Mouse (Mus musculus): Measurements from ENCODE around the gene Trub1. TPM values are rescaled to one million over a fixed set of nuclear protein-coding genes. Genes with fewer than 3 reads are reported as not detected.

Gene Trub1
- polyA plus RNA-seq, 1 experiment: 4.7 TPM

- TF ChIP-seq MYOG (IDR thresholded peaks at IDR 0.05; ENCODE audit: control insufficient read depth in 1 of 3, insufficient read depth in 1 of 3, insufficient read length in 2 of 3, low read depth in 2 of 3): no peak
- Histone ChIP-seq H3K79me2 (ENCODE audit: control insufficient read depth, insufficient read depth) (no peaks in the 10 kb centered on the region), H3K27me3 (ENCODE audit: control insufficient read depth, insufficient read depth, insufficient read length) (no peaks in the 10 kb centered on the region), H3ac (ENCODE audit: control insufficient read depth, insufficient read length) (no peak overlapping the region), H3K36me3 (ENCODE audit: control insufficient read depth, insufficient read depth) (no peaks in the 10 kb centered on the region), H3K4me2 (ENCODE audit: low read depth) (no peak overlapping the region), H3K4me3 (no peak overlapping the region)
Measured at GRCm38 (mm10) chr19:57494020-57494419, 41.3 kb downstream of the Trub1 start.

GRCm38 (mm10) chr19:57498110-57498743 is 45.5 kb downstream of the Trub1 start:
- no peaks in the 10 kb centered on the region for H3K79me2 ChIP-seq (ENCODE audit: control insufficient read depth, insufficient read depth)
- TF ChIP-seq MAX (IDR thresholded peaks at IDR 0.05; ENCODE audit: low read depth) (no peak), POLR2AphosphoS2 (IDR thresholded peaks at IDR 0.05; ENCODE audit: insufficient read length, low read depth) (no peak), MYOD1 (IDR thresholded peaks at IDR 0.05; ENCODE audit: control insufficient read depth in 1 of 3, insufficient read length in 2 of 3, low read depth in 2 of 3) (no peak), CEBPB (IDR thresholded peaks at IDR 0.05; ENCODE audit: insufficient read depth, poor library complexity, severe bottlenecking) (no peak), E2F4 (IDR thresholded peaks at IDR 0.05; ENCODE audit: insufficient read depth) (no peak), MYOG (IDR thresholded peaks at IDR 0.05; ENCODE audit: control insufficient read depth in 1 of 3, insufficient read depth in 1 of 3, insufficient read length in 2 of 3, low read depth in 2 of 3) (no peak), TCF12 (IDR thresholded peaks at IDR 0.05; ENCODE audit: insufficient read depth, poor library complexity, severe bottlenecking) (no peak), USF1 (IDR thresholded peaks at IDR 0.05; ENCODE audit: low read depth) (no peak), TCF3 (IDR thresholded peaks at IDR 0.05; ENCODE audit: insufficient read length, low read depth) (no peak), POLR2A (IDR thresholded peaks at IDR 0.05; ENCODE audit: insufficient read length, low read depth) (no peak), SRF (IDR thresholded peaks at IDR 0.05; ENCODE audit: control insufficient read depth, insufficient read length, low read depth) (no peak), REST (IDR thresholded peaks at IDR 0.05; ENCODE audit: insufficient read depth, insufficient read length) (no peak)
- no peaks in the 10 kb centered on the region for H3K36me3 ChIP-seq (ENCODE audit: control insufficient read depth, insufficient read depth)
- no peak overlapping the region for H3K4me3 ChIP-seq
- H3K27me3 ChIP-seq (ENCODE audit: control insufficient read depth, insufficient read depth, insufficient read length): no peaks in the 10 kb centered on the region
- no peak overlapping the region for H3ac ChIP-seq (ENCODE audit: control insufficient read depth, insufficient read length)
- H3K4me2 ChIP-seq (ENCODE audit: low read depth): no peak overlapping the region

GRCm38 (mm10) chr19:57498884-57499410 is 46.2 kb downstream of the Trub1 start:
- no peak overlapping the region for H3K4me2 ChIP-seq (ENCODE audit: low read depth)
- TF ChIP-seq MYOD1 (IDR thresholded peaks at IDR 0.05; ENCODE audit: control insufficient read depth in 1 of 3, insufficient read length in 2 of 3, low read depth in 2 of 3) (no peak), CEBPB (IDR thresholded peaks at IDR 0.05; ENCODE audit: insufficient read depth, poor library complexity, severe bottlenecking) (no peak), MAX (IDR thresholded peaks at IDR 0.05; ENCODE audit: low read depth) (no peak), USF1 (IDR thresholded peaks at IDR 0.05; ENCODE audit: low read depth) (no peak), E2F4 (IDR thresholded peaks at IDR 0.05; ENCODE audit: insufficient read depth) (no peak), TCF3 (IDR thresholded peaks at IDR 0.05; ENCODE audit: insufficient read length, low read depth) (no peak)
- H3K79me2 ChIP-seq (ENCODE audit: control insufficient read depth, insufficient read depth): no peaks in the 10 kb centered on the region
- H3ac ChIP-seq (ENCODE audit: control insufficient read depth, insufficient read length): no peak overlapping the region
- no peaks in the 10 kb centered on the region for H3K36me3 ChIP-seq (ENCODE audit: control insufficient read depth, insufficient read depth)
- no peak overlapping the region for H3K4me3 ChIP-seq
- no peaks in the 10 kb centered on the region for H3K27me3 ChIP-seq (ENCODE audit: control insufficient read depth, insufficient read depth, insufficient read length)

- no peak overlapping the region for H3ac ChIP-seq (ENCODE audit: control insufficient read depth, insufficient read length)
- no peak overlapping the region for H3K4me2 ChIP-seq (ENCODE audit: low read depth)
Measured at GRCm38 (mm10) chr19:57500254-57500653, 47.5 kb downstream of the Trub1 start.

GRCm38 (mm10) chr19:57503144-57503543 is 50.4 kb downstream of the Trub1 start:
- H3K36me3 ChIP-seq (ENCODE audit: control insufficient read depth, insufficient read depth): no peaks in the 10 kb centered on the region
- H3K27me3 ChIP-seq (ENCODE audit: control insufficient read depth, insufficient read depth, insufficient read length): no peaks in the 10 kb centered on the region
- no peak overlapping the region for H3K4me3 ChIP-seq

More at GRCm38 (mm10) chr19:57500254-57500653, 47.5 kb downstream of the Trub1 start:
- Histone ChIP-seq H3K27me3 (ENCODE audit: control insufficient read depth, insufficient read depth, insufficient read length) (no peaks in the 10 kb centered on the region), H3K4me3 (no peak overlapping the region), H3K36me3 (ENCODE audit: control insufficient read depth, insufficient read depth) (no peaks in the 10 kb centered on the region), H3K79me2 (ENCODE audit: control insufficient read depth, insufficient read depth) (no peaks in the 10 kb centered on the region)
- TF ChIP-seq E2F4 (IDR thresholded peaks at IDR 0.05; ENCODE audit: insufficient read depth) (no peak), POLR2AphosphoS2 (IDR thresholded peaks at IDR 0.05; ENCODE audit: insufficient read length, low read depth) (no peak), TCF3 (IDR thresholded peaks at IDR 0.05; ENCODE audit: insufficient read length, low read depth) (no peak), REST (IDR thresholded peaks at IDR 0.05; ENCODE audit: insufficient read depth, insufficient read length) (no peak)

More at GRCm38 (mm10) chr19:57503144-57503543, 50.4 kb downstream of the Trub1 start:
- TF ChIP-seq TCF3 (IDR thresholded peaks at IDR 0.05; ENCODE audit: insufficient read length, low read depth): no peak
- TF ChIP-seq USF1 (IDR thresholded peaks at IDR 0.05; ENCODE audit: low read depth): no peak
- TF ChIP-seq E2F4 (IDR thresholded peaks at IDR 0.05; ENCODE audit: insufficient read depth): no peak
- no peak for TF ChIP-seq MYOD1 (IDR thresholded peaks at IDR 0.05; ENCODE audit: control insufficient read depth in 1 of 3, insufficient read length in 2 of 3, low read depth in 2 of 3)
- no peak for TF ChIP-seq MYOG (IDR thresholded peaks at IDR 0.05; ENCODE audit: control insufficient read depth in 1 of 3, insufficient read depth in 1 of 3, insufficient read length in 2 of 3, low read depth in 2 of 3)
- TF ChIP-seq POLR2A (IDR thresholded peaks at IDR 0.05; ENCODE audit: insufficient read length, low read depth): no peak
- TF ChIP-seq TCF12 (IDR thresholded peaks at IDR 0.05; ENCODE audit: insufficient read depth, poor library complexity, severe bottlenecking): no peak
- TF ChIP-seq CEBPB (IDR thresholded peaks at IDR 0.05; ENCODE audit: insufficient read depth, poor library complexity, severe bottlenecking): no peak
- no peak for TF ChIP-seq POLR2AphosphoS2 (IDR thresholded peaks at IDR 0.05; ENCODE audit: insufficient read length, low read depth)
- TF ChIP-seq MAX (IDR thresholded peaks at IDR 0.05; ENCODE audit: low read depth): no peak
- TF ChIP-seq SRF (IDR thresholded peaks at IDR 0.05; ENCODE audit: control insufficient read depth, insufficient read length, low read depth): no peak
- TF ChIP-seq REST (IDR thresholded peaks at IDR 0.05; ENCODE audit: insufficient read depth, insufficient read length): no peak
- H3ac ChIP-seq (ENCODE audit: control insufficient read depth, insufficient read length): no peak overlapping the region
- H3K79me2 ChIP-seq (ENCODE audit: control insufficient read depth, insufficient read depth): no peaks in the 10 kb centered on the region
- no peak overlapping the region for H3K4me2 ChIP-seq (ENCODE audit: low read depth)
